Mouse (Mus musculus): ENCODE results near the gene H2-Ke6.
"Not testable (repeated sequence)": the region's sequence is repeated elsewhere in the genome, so short reads cannot be mapped to it uniquely, and the experiment has no call there.

Gene H2-Ke6

GRCm38 (mm10) chr17:34029150-34029889 lies 1.5 kb upstream of the H2-Ke6 start:
- no peak for DNase-seq

DNA sequence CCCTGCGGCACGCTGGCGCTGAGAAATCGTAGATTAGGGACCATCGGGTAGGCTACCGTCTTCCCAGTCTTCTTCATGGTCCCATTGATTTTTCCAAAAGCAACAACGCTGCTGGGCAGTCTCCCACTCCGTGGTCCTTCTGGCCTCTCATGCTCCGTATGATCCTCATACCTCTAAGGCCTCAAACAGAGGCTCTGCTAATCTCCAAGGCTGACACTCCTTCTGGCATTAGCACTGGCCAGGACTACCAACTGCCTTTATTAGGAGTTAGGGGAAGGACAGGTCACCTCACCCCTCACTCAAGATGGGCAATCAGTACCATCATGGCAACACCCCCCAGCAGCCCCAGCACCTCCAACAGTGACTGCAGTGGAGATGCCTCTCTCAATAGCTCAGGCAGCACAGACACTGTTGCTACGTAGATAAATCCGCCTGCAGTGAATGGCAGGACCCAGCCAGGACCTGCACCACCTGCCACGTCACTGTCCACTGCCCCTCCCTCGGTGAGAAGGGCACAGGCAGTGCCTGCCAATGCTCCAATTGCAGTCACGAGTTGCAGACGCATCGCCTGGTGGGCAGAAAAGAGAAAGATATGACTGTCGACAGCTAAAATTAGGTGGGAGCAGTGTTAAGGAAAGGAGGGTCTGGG lies 765 bp upstream of the H2-Ke6 start:
- no peak for DNase-seq

DNA sequence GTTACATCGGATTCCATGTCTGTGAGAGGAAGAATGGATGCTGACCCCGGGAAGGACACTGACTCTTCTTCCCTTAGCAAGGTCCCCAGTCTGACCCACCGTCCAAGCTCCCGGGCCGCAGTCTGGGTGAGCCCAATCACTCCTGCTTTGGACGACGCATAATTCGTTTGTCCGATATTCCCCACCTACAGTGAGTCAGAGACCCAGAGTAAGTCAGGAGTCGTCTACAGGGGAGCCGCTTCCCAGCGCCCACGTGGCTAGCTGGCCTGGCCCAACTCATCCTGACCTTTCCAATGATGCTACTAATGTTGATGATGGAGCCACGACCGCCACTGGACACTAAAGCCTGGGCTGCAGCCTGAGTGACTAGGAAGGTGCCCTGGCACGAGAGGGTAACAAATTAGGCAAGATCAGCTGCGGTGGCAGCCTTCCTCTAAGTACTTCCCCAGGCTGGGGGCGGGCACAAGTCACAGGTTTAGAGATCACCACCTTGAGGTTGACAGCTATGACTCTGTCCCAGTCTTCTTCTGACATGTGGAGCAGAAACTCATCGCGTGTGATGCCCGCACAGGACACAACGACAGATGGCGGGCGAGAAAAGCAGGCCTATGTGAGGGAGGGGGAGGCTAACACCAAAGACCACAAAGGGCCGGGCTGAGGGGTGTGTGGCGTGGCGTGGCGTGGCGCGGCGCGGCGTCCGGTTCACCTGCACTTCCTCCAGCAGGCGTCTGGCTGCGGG lies 774 bp downstream of the H2-Ke6 start:
- DNase-seq, result no peak

DNA sequence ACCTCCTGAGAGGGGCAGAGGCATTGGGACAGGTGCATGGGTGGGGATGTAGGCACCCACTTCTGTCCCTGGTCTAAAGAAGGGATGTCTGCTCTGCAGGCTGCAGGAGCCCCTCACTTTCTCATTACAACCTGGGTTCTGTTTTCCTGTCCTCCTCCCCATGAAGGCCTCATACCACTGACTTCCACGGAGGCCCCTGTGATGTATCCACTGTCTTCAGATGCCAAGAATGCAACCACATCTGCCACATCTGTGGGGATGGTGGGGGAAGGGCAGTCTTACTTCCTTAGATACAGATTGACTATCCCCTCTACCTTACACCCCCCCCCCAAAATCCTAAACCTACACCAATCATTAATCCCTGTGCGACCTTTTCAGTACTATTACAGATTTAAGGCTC lies 1.6 kb downstream of the H2-Ke6 start:
- DNase-seq, result no peak

DNA sequence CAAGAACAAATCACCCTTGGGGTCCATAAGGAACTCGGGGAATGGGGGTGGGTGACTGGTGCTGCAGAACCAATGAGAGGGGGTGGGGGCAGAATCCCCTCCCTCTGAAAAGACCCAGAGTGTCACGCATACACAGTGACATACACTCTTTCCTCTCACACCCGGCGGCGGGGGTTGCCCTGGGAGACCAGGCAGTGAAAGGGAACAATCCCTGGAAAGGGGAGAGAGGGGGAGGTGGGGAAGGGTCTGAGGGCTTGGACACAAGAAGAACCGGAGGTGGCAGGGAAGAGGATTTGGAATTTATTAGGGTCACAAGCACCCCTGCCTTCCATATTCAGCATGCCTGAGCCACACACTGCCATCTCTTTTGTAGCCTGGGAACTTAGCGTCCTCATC lies 2.1 kb downstream of the H2-Ke6 start:
- DNase-seq, result peak; percentile 23

DNA sequence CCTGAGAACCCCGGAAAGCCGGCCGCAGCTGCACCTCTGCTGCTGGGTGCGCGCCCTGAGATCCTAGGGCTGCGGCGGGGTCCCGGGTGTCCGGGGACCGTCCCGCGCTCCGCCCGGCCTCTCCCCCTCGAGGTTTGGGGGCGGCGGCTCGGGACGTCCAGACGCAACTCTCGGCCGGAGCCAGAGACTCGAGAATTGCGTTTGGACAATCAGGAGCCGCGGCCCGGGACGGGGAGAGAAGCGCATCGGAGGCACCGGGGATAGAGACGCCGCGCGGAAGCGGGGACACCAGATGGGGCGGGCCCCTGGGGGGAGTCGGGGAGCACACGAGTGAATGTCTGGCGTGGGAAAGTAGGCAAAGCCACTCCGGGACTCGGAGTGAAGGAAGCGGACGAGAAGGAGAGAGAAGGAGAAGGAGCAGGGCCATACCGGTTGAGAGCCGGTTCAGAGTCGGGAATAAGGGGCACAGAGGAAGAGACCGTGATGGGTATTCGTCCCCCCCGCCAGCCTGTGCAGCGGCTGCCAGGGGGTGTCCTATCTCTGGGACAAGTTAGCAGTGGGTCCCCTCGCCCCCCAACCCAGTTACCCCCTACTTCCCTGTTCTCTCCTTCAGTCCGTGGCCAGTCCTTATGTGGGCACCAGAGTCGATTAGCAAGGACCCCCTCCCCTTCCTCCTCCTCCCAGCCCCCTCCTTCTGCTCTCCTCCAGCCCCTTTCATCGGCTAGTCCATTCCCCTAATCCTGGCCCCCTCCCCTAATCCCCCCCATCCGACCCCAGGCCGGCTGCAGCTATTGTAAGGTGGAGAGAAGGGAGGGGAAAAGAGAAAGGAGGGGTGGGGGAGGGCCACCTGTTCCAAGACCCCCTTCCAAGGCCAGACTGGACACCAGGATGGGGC lies 2.8 kb downstream of the H2-Ke6 start:
- peak; percentile 55 for DNase-seq

- DNase-seq, result peak; percentile 91
Observed at GRCm38 (mm10) chr17:34024317-34024821, 3.5 kb downstream of the H2-Ke6 start, which contains the start of gene Ring1. Gene Ring1 (minus strand): TSS chr17:34024680.

DNA sequence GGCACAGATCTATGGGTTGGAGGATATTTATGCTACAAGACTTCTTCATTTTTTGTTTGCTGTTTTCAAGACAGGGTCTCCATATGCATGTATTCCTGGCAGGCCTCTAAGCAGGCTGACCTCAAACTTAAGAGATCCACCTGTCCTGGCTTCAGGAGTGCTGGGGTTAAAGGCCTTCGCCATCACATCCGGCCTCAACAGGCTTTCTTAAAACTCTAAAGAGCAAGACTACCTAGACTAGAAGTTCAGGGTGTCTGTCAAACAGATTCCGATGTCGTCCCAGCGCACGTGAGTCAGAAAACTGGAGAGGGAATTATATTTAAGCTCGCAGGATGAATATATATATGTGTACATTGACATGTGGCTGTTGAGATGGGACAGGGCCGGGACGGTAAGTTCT lies 4.2 kb downstream of the H2-Ke6 start:
- no peak for DNase-seq

DNA sequence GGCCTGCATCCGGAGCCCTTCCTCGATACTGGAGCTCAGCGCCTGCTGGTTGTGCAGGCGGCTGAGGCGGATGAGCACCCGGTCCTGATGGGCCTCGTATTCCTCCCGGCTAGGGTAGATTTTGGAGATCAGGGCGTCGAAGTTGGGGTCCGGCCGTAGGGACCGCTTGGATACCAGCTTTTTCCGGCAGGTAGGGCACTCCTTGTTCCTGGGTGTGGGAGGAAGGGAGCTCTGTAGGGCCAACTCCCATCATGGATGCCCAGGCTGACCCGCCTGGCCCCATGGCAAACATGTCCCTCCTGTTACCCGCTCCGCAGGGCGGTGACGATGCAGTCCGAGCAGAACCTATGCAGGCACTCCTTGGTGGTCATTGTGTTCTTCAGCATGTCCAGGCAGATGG lies 4.9 kb downstream of the H2-Ke6 start:
- no peak for DNase-seq

DNA sequence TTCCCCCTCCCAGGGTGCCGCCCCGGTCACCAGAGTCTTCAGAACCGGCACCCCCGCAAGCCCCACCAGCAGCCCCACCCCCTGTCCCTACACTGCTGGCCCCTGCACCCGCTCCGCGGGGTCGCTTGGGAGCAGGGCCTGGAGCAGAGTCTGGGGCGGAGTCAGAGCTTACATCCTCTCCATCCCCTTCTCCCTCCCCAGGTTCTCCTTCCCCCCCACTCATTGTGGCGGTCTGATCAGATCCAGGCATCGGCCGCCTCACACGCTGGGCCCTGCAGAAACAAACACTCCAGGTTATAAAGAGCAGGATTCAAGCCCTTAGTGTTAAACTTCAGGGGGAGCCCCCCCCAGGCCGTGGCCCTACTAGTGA lies 5.5 kb downstream of the H2-Ke6 start:
- DNase-seq, result no peak

DNA sequence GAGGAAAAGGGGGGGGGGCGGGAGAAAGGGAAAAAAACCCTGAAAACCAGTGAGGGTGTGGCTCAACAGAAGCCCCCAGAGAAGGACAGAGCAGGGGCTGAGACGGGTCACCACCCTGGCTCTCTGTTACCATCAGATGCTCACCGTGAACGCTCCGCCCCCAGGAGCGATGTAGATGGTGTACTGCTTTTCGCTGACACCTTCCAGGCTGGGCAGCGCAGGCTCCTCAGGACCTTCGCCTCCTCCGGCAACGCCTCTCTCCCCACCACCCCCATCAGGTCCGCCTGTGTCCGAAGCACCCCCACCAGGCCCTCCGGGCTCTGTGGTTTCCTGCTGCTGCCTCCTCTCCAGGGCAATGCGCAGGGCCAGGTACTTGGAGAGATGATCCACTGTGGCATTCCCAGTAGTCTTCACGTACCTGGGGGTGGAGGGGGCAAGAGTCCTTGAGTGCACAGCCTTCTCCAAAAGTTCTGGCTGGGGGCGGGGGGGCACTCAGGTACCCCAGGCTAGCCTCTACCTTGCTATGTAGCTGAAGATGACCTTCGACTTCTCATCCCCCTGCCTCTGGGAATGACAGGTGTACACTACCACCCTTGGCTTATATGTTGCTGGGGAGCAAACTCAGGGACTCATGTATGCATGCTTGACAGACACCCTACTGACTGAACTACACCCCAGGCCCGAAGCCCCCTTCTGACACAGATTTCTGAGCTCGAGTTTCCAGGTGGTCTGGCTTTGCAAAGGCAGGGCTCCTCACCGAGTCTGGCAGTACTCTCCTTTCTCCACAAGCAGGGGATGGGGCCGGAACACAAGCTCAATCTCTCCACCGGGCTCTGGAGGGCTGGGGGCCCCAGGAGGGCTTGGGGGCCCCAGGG lies 6.1 kb downstream of the H2-Ke6 start:
- DNase-seq, result no peak

DNA sequence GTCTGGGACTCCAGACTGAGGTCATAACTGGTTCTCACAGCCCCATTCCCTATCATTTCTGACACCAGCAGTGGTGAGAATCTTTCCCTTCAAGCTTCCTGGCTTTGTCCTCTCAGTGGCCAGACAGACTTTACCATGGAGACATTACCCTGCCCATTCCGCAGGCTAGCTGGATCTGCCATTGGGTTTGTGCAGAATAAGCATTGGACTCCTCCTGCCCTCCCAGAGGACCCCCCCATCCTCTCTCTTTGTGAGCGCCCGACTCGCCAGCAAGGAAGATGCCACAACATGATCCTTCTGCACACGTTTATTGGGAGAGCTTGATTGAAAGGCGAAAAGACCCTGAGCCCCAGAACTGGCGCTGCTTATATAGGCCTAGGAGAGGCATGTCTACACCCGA lies 14.4 kb downstream of the H2-Ke6 start:
- DNase-seq, result no peak

GRCm38 (mm10) chr17:34010156-34010555 lies 17.7 kb downstream of the H2-Ke6 start:
- DNase-seq, result no peak

DNA sequence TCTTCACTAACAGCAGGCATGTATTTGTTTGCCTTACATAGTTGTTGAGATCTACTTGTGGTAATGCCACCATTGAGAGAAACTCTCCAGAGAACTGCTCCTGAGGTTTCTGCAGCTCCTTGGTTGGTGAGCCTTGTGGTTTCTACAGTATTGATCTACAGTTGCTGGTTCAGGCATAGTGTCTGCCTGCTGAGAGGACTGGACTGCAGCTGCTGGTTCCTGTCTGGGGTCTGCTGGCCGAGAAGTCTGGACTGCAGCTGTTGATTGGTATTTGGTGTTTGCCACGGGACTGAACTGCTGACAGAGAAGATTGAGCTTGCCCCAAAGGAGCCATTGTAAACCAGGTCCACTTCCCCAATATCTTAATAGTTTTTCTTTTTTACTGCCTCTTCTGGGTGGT lies 21.3 kb downstream of the H2-Ke6 start:
- no peak for DNase-seq

DNA sequence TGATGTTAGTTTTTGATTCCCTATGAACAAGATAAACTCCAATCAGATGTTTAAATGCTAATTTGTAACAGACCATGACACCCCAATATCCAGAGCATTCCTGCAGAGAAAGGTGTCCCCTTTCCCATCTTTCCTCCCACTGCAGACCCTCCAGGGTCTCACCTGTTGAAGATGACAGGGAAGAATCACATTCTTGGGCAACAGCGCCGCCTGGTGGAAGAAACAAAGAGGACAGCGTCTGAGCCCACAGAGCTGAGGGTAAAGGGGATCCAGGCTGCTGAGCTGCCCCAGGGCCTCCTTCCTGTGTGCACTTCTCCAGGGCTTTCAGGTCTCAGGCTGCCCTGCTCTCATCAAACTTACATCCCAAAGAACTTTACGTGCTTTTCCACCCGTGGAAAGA lies 24.4 kb downstream of the H2-Ke6 start:
- peak; percentile 50 for DNase-seq

GRCm38 (mm10) chr17:34000796-34001195 lies 27.1 kb downstream of the H2-Ke6 start:
- DNase-seq, result not testable (repeated sequence)

GRCm38 (mm10) chr17:34000150-34000537 lies 27.7 kb downstream of the H2-Ke6 start, which contains the start of gene H2-K1:
Gene H2-K1 (minus strand): TSS chr17:34000347.
- DNase-seq, result peak; percentile 70

DNA sequence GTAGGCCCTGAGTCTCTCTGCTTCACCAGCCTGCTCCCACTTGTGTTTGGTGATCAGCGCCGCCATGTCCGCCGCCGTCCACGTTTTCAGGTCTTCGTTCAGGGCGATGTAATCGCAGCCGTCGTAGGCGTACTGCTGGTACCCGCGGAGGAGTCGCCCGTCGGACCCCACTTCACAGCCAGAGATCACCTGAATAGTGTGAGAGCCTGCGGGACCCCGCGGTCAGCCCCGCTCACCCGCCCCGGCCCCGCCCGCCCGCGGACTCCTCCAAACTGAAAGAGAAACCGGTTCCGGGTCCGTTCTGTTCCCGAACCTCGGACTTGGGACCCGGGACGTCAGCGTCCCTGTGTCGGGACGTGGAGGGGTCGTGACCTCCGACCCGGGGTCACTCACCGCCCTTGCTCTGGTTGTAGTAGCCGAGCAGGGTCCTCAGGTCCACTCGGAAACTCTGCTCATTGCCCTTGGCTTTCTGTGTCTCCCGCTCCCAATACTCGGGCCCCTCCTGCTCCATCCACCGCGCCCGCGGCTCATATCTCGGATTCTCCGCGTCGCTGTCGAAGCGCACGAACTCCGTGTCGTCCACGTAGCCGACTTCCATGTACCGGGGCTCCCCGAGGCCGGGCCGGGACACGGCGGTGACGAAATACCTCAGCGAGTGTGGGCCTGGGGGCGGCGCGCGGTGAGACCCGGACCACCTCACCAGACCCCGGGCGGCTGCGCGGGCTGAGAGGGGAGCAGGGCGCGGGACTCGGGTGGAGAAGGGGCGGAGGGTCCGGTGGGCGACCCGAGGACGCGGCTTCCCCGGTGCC lies 28.3 kb downstream of the H2-Ke6 start:
- no peak for DNase-seq

DNA sequence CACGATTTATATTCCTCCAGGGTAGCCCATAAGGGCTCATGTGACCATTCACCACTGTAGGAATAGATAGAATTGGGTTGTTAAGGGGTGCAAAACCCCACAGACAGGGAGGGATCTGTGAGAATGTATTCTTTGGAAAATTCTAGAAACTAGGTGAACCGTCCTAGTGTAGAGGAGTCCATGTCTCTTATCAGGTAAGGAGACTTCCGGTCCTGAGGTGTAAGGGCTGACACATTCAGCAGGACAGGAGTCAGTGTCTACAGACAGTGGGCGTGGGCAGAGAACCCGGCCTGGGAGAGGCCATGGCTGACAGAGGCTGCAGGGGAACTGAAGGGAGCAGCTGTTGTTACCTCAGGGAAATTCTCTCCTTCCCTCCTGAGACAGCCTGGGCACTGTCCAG lies 29.2 kb downstream of the H2-Ke6 start:
- DNase-seq, result not testable (repeated sequence)

- not testable (repeated sequence) for DNase-seq
Observed at GRCm38 (mm10) chr17:33997025-33997424, 30.8 kb downstream of the H2-Ke6 start.

DNA sequence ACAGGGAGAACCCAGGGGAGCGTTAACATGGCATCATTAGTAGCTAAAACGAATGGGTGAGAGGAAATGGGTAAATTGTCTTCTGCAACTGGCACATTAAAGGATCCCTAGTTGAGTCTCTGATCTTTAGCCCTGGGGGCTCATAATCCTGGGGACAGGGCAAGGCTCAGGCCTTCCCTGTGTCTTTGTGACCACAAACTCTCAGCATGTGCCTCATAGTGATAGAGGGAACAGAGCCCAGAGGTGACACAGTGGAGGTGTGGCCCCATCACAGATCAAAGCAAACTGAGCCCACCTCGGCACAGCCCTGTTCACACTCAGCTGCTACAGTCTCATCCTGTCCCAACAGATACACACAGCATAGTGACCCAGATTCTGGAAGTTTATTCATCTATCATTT lies 32.2 kb downstream of the H2-Ke6 start:
- DNase-seq, result no peak

Measured in right cerebral cortex, postnatal 14 days (tissue).